Mouse (Mus musculus) adrenal gland, adult 18-20 months (tissue): ENCODE measurements around the gene Cd8b1. TPM values are rescaled to one million over a fixed set of nuclear protein-coding genes. Genes with fewer than 3 reads are reported as not detected.
"Not testable (repeated sequence)": the region's sequence is repeated elsewhere in the genome, so short reads cannot be mapped to it uniquely, and the experiment has no call there.

Source experiments
- DNase-seq, 2 experiments: peaks; one replicate each; pipeline ENCODE4 v3.0.0; 2021 to 2022; ENCODE audit warnings: low spot score in 2 of 2
- long read RNA-seq, 2 experiments: library from polyadenylated mRNA; stranded (forward); transcript quantifications; one replicate each; pipeline ENCODE4 v2.0.0; 2021
- total RNA-seq, 2 experiments: library from RNA; stranded (reverse); gene quantifications; 1 replicate in 1 of 2; 2 replicates in 1 of 2; pipeline ENCODE4 v1.2.3; 2021

Cd8b1 gene
- under 1 TPM in 1 of 2 experiments, not detected in 1; 0.61 TPM for total RNA-seq
- long read RNA-seq, experiment 1 = 0 reads
- long read RNA-seq, experiment 2 = 0 reads

GRCm38 (mm10) chr6:71322491-71322921, at the start of gene Cd8b1:
Gene Cd8b1, plus strand, starts transcription at chr6:71322788.
- no peak for DNase-seq

GRCm38 (mm10) chr6:71273715-71274114, 48.9 kb upstream of the Cd8b1 start:
- no peak for DNase-seq

GRCm38 (mm10) chr6:71274621-71275020, 48.0 kb upstream of the Cd8b1 start:
- no peak for DNase-seq

- no peak for DNase-seq
Observed at GRCm38 (mm10) chr6:71279418-71279817, 43.2 kb upstream of the Cd8b1 start.

- DNase-seq = no peak
Observed at GRCm38 (mm10) chr6:71293509-71293908, 29.1 kb upstream of the Cd8b1 start.

GRCm38 (mm10) chr6:71295303-71295702, 27.3 kb upstream of the Cd8b1 start:
- DNase-seq = no peak

GRCm38 (mm10) chr6:71298051-71298450, 24.5 kb upstream of the Cd8b1 start:
- DNase-seq = no peak

GRCm38 (mm10) chr6:71298751-71299150, 23.8 kb upstream of the Cd8b1 start:
- no peak for DNase-seq

GRCm38 (mm10) chr6:71302097-71302731, 20.4 kb upstream of the Cd8b1 start:
- no peak for DNase-seq

GRCm38 (mm10) chr6:71307486-71307885, 15.1 kb upstream of the Cd8b1 start:
- no peak for DNase-seq

GRCm38 (mm10) chr6:71321826-71322283, 733 bp upstream of the Cd8b1 start, which contains the start of gene Smyd1:
Gene Smyd1, minus strand, starts transcription at chr6:71322233.
- no peak for DNase-seq

GRCm38 (mm10) chr6:71324816-71325215, 2.2 kb downstream of the Cd8b1 start:
- no peak for DNase-seq

- no peak for DNase-seq
Observed at GRCm38 (mm10) chr6:71329881-71330280, 7.3 kb downstream of the Cd8b1 start.

- no peak for DNase-seq
Observed at GRCm38 (mm10) chr6:71330486-71330885, 7.9 kb downstream of the Cd8b1 start.

- not testable (repeated sequence) for DNase-seq
Observed at GRCm38 (mm10) chr6:71331491-71331890, 8.9 kb downstream of the Cd8b1 start.

GRCm38 (mm10) chr6:71332236-71332965, 9.8 kb downstream of the Cd8b1 start:
- no peak for DNase-seq

GRCm38 (mm10) chr6:71333031-71333430, 10.4 kb downstream of the Cd8b1 start:
- DNase-seq = no peak

- no peak for DNase-seq
Observed at GRCm38 (mm10) chr6:71333578-71334273, 11.1 kb downstream of the Cd8b1 start.

GRCm38 (mm10) chr6:71337666-71338065, 15.1 kb downstream of the Cd8b1 start:
- DNase-seq = no peak

GRCm38 (mm10) chr6:71338941-71339340, 16.4 kb downstream of the Cd8b1 start:
- DNase-seq = no peak

GRCm38 (mm10) chr6:71339351-71339750, 16.8 kb downstream of the Cd8b1 start:
- DNase-seq = no peak

GRCm38 (mm10) chr6:71341179-71341578, 18.6 kb downstream of the Cd8b1 start:
- DNase-seq = no peak
